ENCODE assay signal across 17 mouse cellular contexts in the genomic region with DNA sequence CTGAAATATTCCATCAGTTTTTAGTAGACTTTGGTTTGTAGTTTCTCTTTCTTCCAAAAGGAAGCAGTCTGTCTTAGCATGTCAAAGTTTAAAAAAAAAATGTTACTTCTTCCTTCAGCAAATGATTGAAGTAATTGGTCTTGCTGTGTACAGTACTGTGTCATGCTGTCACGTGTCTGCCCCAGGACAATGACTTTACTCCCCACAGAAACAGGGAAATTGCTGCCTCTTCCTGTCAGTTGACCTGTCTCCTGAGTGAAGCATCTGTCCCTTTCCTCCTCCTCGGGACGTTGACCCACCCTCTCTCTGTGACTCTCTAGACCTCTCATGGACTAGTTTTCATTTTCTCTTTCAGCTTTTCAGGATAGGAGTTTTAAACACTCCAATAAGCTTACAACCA.
DNase-seq lines count a peak whose midpoint lies in the region; ATAC-seq and TF ChIP-seq lines count a peak whose summit lies in the region.
"Had no signal": no experiment of that assay in that cellular context is flagged by ENCODE, and none has a peak within 500 bp of the region (broad histone marks: within the 10 kb centered on the region; RNA-seq: fewer than 3 reads in every experiment).

No protein-coding gene starts in this region.

- no peak overlapping the region for H3K4me2 ChIP-seq in lung, postnatal 0 days (replicated peaks; ENCODE audit: low read depth, low read length)
- no peak overlapping the region for H3K4me2 ChIP-seq in midbrain, postnatal 0 days (ENCODE audit: low read depth, low read length, poor library complexity, severe bottlenecking)
- H3K4me2 ChIP-seq: forebrain, embryonic 12.5 days; hindbrain, embryonic 12.5 days; limb, embryonic 13.5 days; midbrain, embryonic 15.5 days; stomach, embryonic 15.5 days had no signal

- no peaks in the 10 kb centered on the region for H3K36me3 ChIP-seq in lung, postnatal 0 days (ENCODE audit: insufficient read depth, low read length)
- no peaks in the 10 kb centered on the region for H3K36me3 ChIP-seq in midbrain, postnatal 0 days (ENCODE audit: insufficient read depth, low read length)
- H3K36me3 ChIP-seq: forebrain, embryonic 12.5 days; hindbrain, embryonic 12.5 days; limb, embryonic 13.5 days; midbrain, embryonic 15.5 days; stomach, embryonic 15.5 days had no signal

- no peak overlapping the region for H3K4me3 ChIP-seq in lung, postnatal 0 days (ENCODE audit: low read depth, low read length)
- H3K4me3 ChIP-seq in midbrain, postnatal 0 days (ENCODE audit: low read depth, low read length), result no peak overlapping the region
- H3K4me3 ChIP-seq: forebrain, embryonic 12.5 days; hindbrain, embryonic 12.5 days; limb, embryonic 13.5 days; midbrain, embryonic 15.5 days; stomach, embryonic 15.5 days had no signal

- peak; percentile 9 for DNase-seq in kidney, adult 11 months
- DNase-seq in kidney, postnatal 14 days, result no peak
- DNase-seq in lung, postnatal 0 days (ENCODE audit: low spot score), result peak; percentile 15
- no peak for DNase-seq in lung, postnatal 14 days
- no peak for DNase-seq in layer of hippocampus, adult 8-10 months (ENCODE audit: low spot score in 2 of 2)
- no peak for DNase-seq in midbrain, postnatal 0 days (ENCODE audit: low spot score)
- DNase-seq: adrenal gland, postnatal 25 days; cerebellum, postnatal 10 days; gastrocnemius, postnatal 10 days had no signal

- 32% methylated on average over 3 of the region's 3 CpGs for WGBS in lung, postnatal 0 days
- 54% methylated on average over 3 of the region's 3 CpGs for WGBS in midbrain, postnatal 0 days

- H3K27ac ChIP-seq in lung, postnatal 0 days (ENCODE audit: low read length), result no peak overlapping the region
- no peak overlapping the region for H3K27ac ChIP-seq in midbrain, postnatal 0 days (ENCODE audit: low read depth, low read length)
- H3K27ac ChIP-seq: forebrain, embryonic 12.5 days; hindbrain, embryonic 12.5 days; limb, embryonic 13.5 days; midbrain, embryonic 15.5 days; stomach, embryonic 15.5 days had no signal

- H3K9ac ChIP-seq in lung, postnatal 0 days (replicated peaks; ENCODE audit: low read depth), result no peak overlapping the region
- H3K9ac ChIP-seq in midbrain, postnatal 0 days (replicated peaks; ENCODE audit: low read length, poor library complexity, severe bottlenecking), result no peak overlapping the region
- H3K9ac ChIP-seq: forebrain, embryonic 12.5 days; hindbrain, embryonic 12.5 days; limb, embryonic 13.5 days; midbrain, embryonic 15.5 days; stomach, embryonic 15.5 days had no signal

- H3K27me3 ChIP-seq in lung, postnatal 0 days (replicated peaks; ENCODE audit: insufficient read depth, low read length), result no peaks in the 10 kb centered on the region
- no peaks in the 10 kb centered on the region for H3K27me3 ChIP-seq in midbrain, postnatal 0 days (ENCODE audit: insufficient read depth, low read length)
- H3K27me3 ChIP-seq: midbrain, embryonic 15.5 days; stomach, embryonic 15.5 days had no signal

- H3K9me3 ChIP-seq in lung, postnatal 0 days (ENCODE audit: low read length), result no peaks in the 10 kb centered on the region
- H3K9me3 ChIP-seq in midbrain, postnatal 0 days (ENCODE audit: low read length), result no peaks in the 10 kb centered on the region
- H3K9me3 ChIP-seq: forebrain, embryonic 12.5 days; hindbrain, embryonic 12.5 days; limb, embryonic 13.5 days; midbrain, embryonic 15.5 days; stomach, embryonic 15.5 days had no signal

- no peak for TF ChIP-seq EP300 in lung, postnatal 0 days (IDR thresholded peaks at IDR 0.05)

- no peaks in the 10 kb centered on the region for H3K4me1 ChIP-seq in lung, postnatal 0 days (ENCODE audit: insufficient read depth, low read depth, low read length)
- peaks cover 6% of the 10 kb centered on the region; the same call in 1 of the 2 replicates for H3K4me1 ChIP-seq in midbrain, postnatal 0 days (ENCODE audit: insufficient read depth, low read length)
- H3K4me1 ChIP-seq: stomach, embryonic 15.5 days had no signal

- peak; percentile 60; the same call in 1 of the 2 replicates for ATAC-seq in lung, postnatal 0 days
- peak; percentile 91 for ATAC-seq in megakaryocyte, adult 5-6 weeks (ENCODE audit: poor library complexity, severe bottlenecking)
- ATAC-seq in midbrain, postnatal 0 days (ENCODE audit: low FRiP score), result no peak
- ATAC-seq in erythroid progenitor cell, adult 5-6 weeks (replicated peaks; ENCODE audit: low FRiP score, poor library complexity, severe bottlenecking), result no peak
- ATAC-seq: inflammation-experienced regulatory T-cells, adult 6 months; midbrain, embryonic 15.5 days had no signal

- no peak for TF ChIP-seq CTCF in lung, postnatal 0 days (IDR thresholded peaks at IDR 0.05)
- TF ChIP-seq CTCF in midbrain, postnatal 0 days (IDR thresholded peaks at IDR 0.05), result no peak

Comparison
In these comparisons a context has a peak if more than half of its experiments do, and no peak if none do; other contexts are left out.
1. DNase-seq: peak in kidney, adult 11 months (single experiment) and lung, postnatal 0 days (single experiment); none in kidney, postnatal 14 days (single experiment), lung, postnatal 14 days (single experiment), layer of hippocampus, adult 8-10 months (0 of 2) and midbrain, postnatal 0 days (single experiment).
2. ATAC-seq: peak in lung, postnatal 0 days (single experiment) and megakaryocyte, adult 5-6 weeks (single experiment); none in midbrain, postnatal 0 days (single experiment) and erythroid progenitor cell, adult 5-6 weeks (single experiment).